Comparison of ENCODE assay signal across 29 mouse cellular contexts in the genomic region with DNA sequence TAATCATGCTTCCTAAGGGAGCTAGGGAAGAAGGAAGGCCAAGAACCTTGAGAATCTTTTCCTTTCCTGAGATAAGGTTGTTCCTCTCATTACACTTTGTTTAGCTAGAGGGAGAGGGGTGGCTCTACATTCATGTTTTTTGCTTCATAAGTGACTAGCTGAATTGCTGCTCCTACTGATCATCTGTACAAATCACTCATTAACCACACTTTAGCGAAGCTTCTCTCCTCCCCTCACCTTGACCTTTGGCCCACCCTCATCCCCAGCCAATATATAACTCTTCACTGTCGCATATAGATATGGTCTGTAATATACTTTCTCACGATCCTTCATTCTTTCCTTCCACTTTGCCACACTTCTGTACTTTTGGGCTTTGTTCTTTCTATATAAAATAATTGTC.
DNase-seq lines count a peak whose midpoint lies in the region; ATAC-seq and TF ChIP-seq lines count a peak whose summit lies in the region.
"Had no signal": no experiment of that assay in that cellular context is flagged by ENCODE, and none has a peak within 500 bp of the region (broad histone marks: within the 10 kb centered on the region; RNA-seq: fewer than 3 reads in every experiment).

No protein-coding gene starts in this region.

- no peak overlapping the region for H3K4me3 ChIP-seq in intestine, embryonic 15.5 days (replicated peaks)
- no peak overlapping the region for H3K4me3 ChIP-seq in intestine, postnatal 0 days (ENCODE audit: low read depth, low read length)
- H3K4me3 ChIP-seq in liver, adult 2 months (ENCODE audit: insufficient read depth, low read depth, low read length) = no peak overlapping the region
- no peak overlapping the region for H3K4me3 ChIP-seq in liver, embryonic 12.5 days
- no peak overlapping the region for H3K4me3 ChIP-seq in midbrain, embryonic 12.5 days
- H3K4me3 ChIP-seq in midbrain, embryonic 16.5 days (ENCODE audit: low read depth, low read length) = no peak overlapping the region
- no peak overlapping the region for H3K4me3 ChIP-seq in intestine, embryonic 16.5 days (ENCODE audit: low read length)
- H3K4me3 ChIP-seq: embryonic facial prominence, embryonic 12.5 days; embryonic facial prominence, embryonic 15.5 days; forebrain, embryonic 12.5 days; forebrain, embryonic 15.5 days; heart, adult 2 months; heart, embryonic 10.5 days; heart, embryonic 13.5 days had no signal

- H3K36me3 ChIP-seq in intestine, embryonic 15.5 days = no peaks in the 10 kb centered on the region
- no peaks in the 10 kb centered on the region for H3K36me3 ChIP-seq in intestine, postnatal 0 days (ENCODE audit: control insufficient read depth, insufficient read depth)
- no peaks in the 10 kb centered on the region for H3K36me3 ChIP-seq in liver, adult 2 months (ENCODE audit: control insufficient read depth, insufficient read depth, low read length)
- no peaks in the 10 kb centered on the region for H3K36me3 ChIP-seq in liver, embryonic 12.5 days
- H3K36me3 ChIP-seq in midbrain, embryonic 12.5 days = no peaks in the 10 kb centered on the region
- no peaks in the 10 kb centered on the region for H3K36me3 ChIP-seq in midbrain, embryonic 16.5 days (ENCODE audit: control insufficient read depth, insufficient read depth, low read length)
- no peaks in the 10 kb centered on the region for H3K36me3 ChIP-seq in intestine, embryonic 16.5 days (ENCODE audit: control insufficient read depth, insufficient read depth, low read length)
- H3K36me3 ChIP-seq: embryonic facial prominence, embryonic 12.5 days; embryonic facial prominence, embryonic 15.5 days; forebrain, embryonic 12.5 days; forebrain, embryonic 15.5 days; G1E; heart, embryonic 10.5 days; heart, embryonic 13.5 days had no signal

- H3K27ac ChIP-seq in intestine, embryonic 15.5 days = no peak overlapping the region
- H3K27ac ChIP-seq in intestine, postnatal 0 days (ENCODE audit: low read depth, low read length) = no peak overlapping the region
- no peak overlapping the region for H3K27ac ChIP-seq in liver, adult 2 months (replicated peaks; ENCODE audit: insufficient read depth, low read depth, low read length)
- H3K27ac ChIP-seq in liver, embryonic 12.5 days = no peak overlapping the region
- peak overlapping the region; percentile 43; the same call in 1 of the 2 replicates for H3K27ac ChIP-seq in midbrain, embryonic 12.5 days (replicated peaks)
- no peak overlapping the region for H3K27ac ChIP-seq in midbrain, embryonic 16.5 days (ENCODE audit: low read length)
- H3K27ac ChIP-seq in intestine, embryonic 16.5 days (ENCODE audit: low read length) = no peak overlapping the region
- H3K27ac ChIP-seq: embryonic facial prominence, embryonic 12.5 days; embryonic facial prominence, embryonic 15.5 days; forebrain, embryonic 12.5 days; forebrain, embryonic 15.5 days; heart, adult 2 months; heart, embryonic 10.5 days; heart, embryonic 13.5 days; hindbrain, embryonic 14.5 days had no signal

- 51% methylated on average over 3 of the region's 3 CpGs for WGBS in intestine, embryonic 15.5 days
- WGBS in intestine, postnatal 0 days = 39% methylated on average over 3 of the region's 3 CpGs
- 40% methylated on average over 3 of the region's 3 CpGs for WGBS in liver, adult 2 months
- 44% methylated on average over 3 of the region's 3 CpGs for WGBS in liver, embryonic 12.5 days (ENCODE audit: insufficient replicate concordance)
- WGBS in midbrain, embryonic 12.5 days = 85% methylated on average over 3 of the region's 3 CpGs
- 88% methylated on average over 3 of the region's 3 CpGs for whole genome bisulfite sequencing in midbrain, embryonic 16.5 days
- 52% methylated on average over 3 of the region's 3 CpGs for WGBS in intestine, embryonic 16.5 days

- H3K79me2 ChIP-seq in liver, adult 2 months (ENCODE audit: control insufficient read depth, insufficient read depth, low read length) = no peaks in the 10 kb centered on the region

- H3K27me3 ChIP-seq in intestine, embryonic 15.5 days (replicated peaks) = no peaks in the 10 kb centered on the region
- no peaks in the 10 kb centered on the region for H3K27me3 ChIP-seq in intestine, postnatal 0 days (replicated peaks; ENCODE audit: control insufficient read depth, insufficient read depth, low read length)
- H3K27me3 ChIP-seq in liver, adult 2 months (ENCODE audit: control insufficient read depth, insufficient read depth, low read length) = no peaks in the 10 kb centered on the region
- no peaks in the 10 kb centered on the region for H3K27me3 ChIP-seq in liver, embryonic 12.5 days (replicated peaks)
- no peaks in the 10 kb centered on the region for H3K27me3 ChIP-seq in midbrain, embryonic 12.5 days
- no peaks in the 10 kb centered on the region for H3K27me3 ChIP-seq in midbrain, embryonic 16.5 days (ENCODE audit: control insufficient read depth, insufficient read depth, low read depth, low read length)
- H3K27me3 ChIP-seq in intestine, embryonic 16.5 days (replicated peaks; ENCODE audit: control insufficient read depth, insufficient read depth, low read length) = no peaks in the 10 kb centered on the region
- H3K27me3 ChIP-seq: CH12.LX; embryonic facial prominence, embryonic 12.5 days; embryonic facial prominence, embryonic 15.5 days; forebrain, embryonic 15.5 days; heart, embryonic 13.5 days had no signal

- no peaks in the 10 kb centered on the region for H3K9me3 ChIP-seq in intestine, embryonic 15.5 days
- H3K9me3 ChIP-seq in intestine, postnatal 0 days (ENCODE audit: control insufficient read depth) = no peaks in the 10 kb centered on the region
- H3K9me3 ChIP-seq in liver, embryonic 12.5 days (replicated peaks) = no peaks in the 10 kb centered on the region
- no peaks in the 10 kb centered on the region for H3K9me3 ChIP-seq in midbrain, embryonic 12.5 days
- H3K9me3 ChIP-seq in midbrain, embryonic 16.5 days (replicated peaks; ENCODE audit: control insufficient read depth, low read length, poor library complexity, severe bottlenecking) = no peaks in the 10 kb centered on the region
- no peaks in the 10 kb centered on the region for H3K9me3 ChIP-seq in intestine, embryonic 16.5 days (ENCODE audit: control insufficient read depth, low read length)
- H3K9me3 ChIP-seq: embryonic facial prominence, embryonic 12.5 days; embryonic facial prominence, embryonic 15.5 days; forebrain, embryonic 12.5 days; forebrain, embryonic 15.5 days; G1E; heart, embryonic 10.5 days; heart, embryonic 13.5 days had no signal

- no peak overlapping the region for H3K4me2 ChIP-seq in intestine, embryonic 15.5 days (replicated peaks)
- H3K4me2 ChIP-seq in intestine, postnatal 0 days (replicated peaks; ENCODE audit: low read depth) = no peak overlapping the region
- no peak overlapping the region for H3K4me2 ChIP-seq in liver, embryonic 12.5 days
- H3K4me2 ChIP-seq in midbrain, embryonic 12.5 days (replicated peaks) = no peak overlapping the region
- H3K4me2 ChIP-seq in midbrain, embryonic 16.5 days (ENCODE audit: low read length) = no peak overlapping the region
- H3K4me2 ChIP-seq in intestine, embryonic 16.5 days (ENCODE audit: low read depth, low read length) = no peak overlapping the region
- H3K4me2 ChIP-seq: embryonic facial prominence, embryonic 12.5 days; embryonic facial prominence, embryonic 15.5 days; forebrain, embryonic 12.5 days; forebrain, embryonic 15.5 days; heart, embryonic 13.5 days; hindbrain, embryonic 14.5 days had no signal

- H3K4me1 ChIP-seq in intestine, embryonic 15.5 days (replicated peaks) = no peaks in the 10 kb centered on the region
- H3K4me1 ChIP-seq in intestine, postnatal 0 days (replicated peaks; ENCODE audit: control insufficient read depth, insufficient read depth, low read length) = no peaks in the 10 kb centered on the region
- H3K4me1 ChIP-seq in liver, adult 2 months (ENCODE audit: control insufficient read depth, insufficient read depth, low read length) = no peaks in the 10 kb centered on the region; the same call in 1 of the 2 replicates
- no peaks in the 10 kb centered on the region for H3K4me1 ChIP-seq in liver, embryonic 12.5 days
- peaks cover 13% of the 10 kb centered on the region for H3K4me1 ChIP-seq in midbrain, embryonic 12.5 days
- H3K4me1 ChIP-seq in midbrain, embryonic 16.5 days (ENCODE audit: control insufficient read depth, insufficient read depth, low read length) = peaks cover 7% of the 10 kb centered on the region
- no peaks in the 10 kb centered on the region; the same call in 1 of the 2 replicates for H3K4me1 ChIP-seq in intestine, embryonic 16.5 days (ENCODE audit: control insufficient read depth, insufficient read depth, low read length)
- H3K4me1 ChIP-seq: embryonic facial prominence, embryonic 12.5 days; embryonic facial prominence, embryonic 15.5 days; heart, embryonic 10.5 days; heart, embryonic 13.5 days had no signal

- DNase-seq in liver, adult 2 months (ENCODE audit: extremely low read depth, low read depth, low spot score) = peak; percentile 7
- DNase-seq: adrenal gland, postnatal 10 days; adrenal gland, postnatal 36 days; B cell, adult 2 months; cerebellum, adult 11 months; cerebellum, adult 2 months; cerebellum, adult 9-11 months; cerebellum, postnatal 25 days; gastrocnemius, postnatal 10 days; gastrocnemius, postnatal 36 days; heart, adult 2 months; heart, postnatal 14 days; heart, postnatal 4 days had no signal

- no peak for TF ChIP-seq POLR2A in liver, adult 2 months (IDR thresholded peaks at IDR 0.05; ENCODE audit: extremely low read depth, insufficient read depth, low read length)

- TF ChIP-seq CTCF in intestine, postnatal 0 days (IDR thresholded peaks at IDR 0.05; ENCODE audit: low read depth) = no peak
- TF ChIP-seq CTCF in liver, adult 2 months (IDR thresholded peaks at IDR 0.05; ENCODE audit: low read depth, low read length) = no peak

- ATAC-seq in intestine, embryonic 15.5 days = peak; percentile 67
- no peak for ATAC-seq in intestine, postnatal 0 days
- no peak for ATAC-seq in liver, embryonic 12.5 days
- no peak for ATAC-seq in midbrain, embryonic 12.5 days (ENCODE audit: low FRiP score, low read depth)
- ATAC-seq in midbrain, embryonic 16.5 days = no peak
- peak; percentile 77 for ATAC-seq in intestine, embryonic 16.5 days
- ATAC-seq: forebrain, embryonic 15.5 days; Patski had no signal

- H3K9ac ChIP-seq in intestine, embryonic 15.5 days = no peak overlapping the region
- no peak overlapping the region for H3K9ac ChIP-seq in intestine, postnatal 0 days (ENCODE audit: low read depth, low read length)
- no peak overlapping the region for H3K9ac ChIP-seq in liver, adult 2 months (ENCODE audit: low read depth, low read length)
- H3K9ac ChIP-seq in liver, embryonic 12.5 days = no peak overlapping the region
- H3K9ac ChIP-seq in midbrain, embryonic 12.5 days (replicated peaks) = no peak overlapping the region
- no peak overlapping the region for H3K9ac ChIP-seq in midbrain, embryonic 16.5 days (ENCODE audit: low read depth, low read length)
- no peak overlapping the region for H3K9ac ChIP-seq in intestine, embryonic 16.5 days (ENCODE audit: low read depth, low read length)
- H3K9ac ChIP-seq: embryonic facial prominence, embryonic 12.5 days; embryonic facial prominence, embryonic 15.5 days; forebrain, embryonic 12.5 days; forebrain, embryonic 15.5 days; heart, embryonic 13.5 days; hindbrain, embryonic 14.5 days had no signal

Comparison
In these comparisons a context has a peak if more than half of its experiments do, and no peak if none do; other contexts are left out.
1. ATAC-seq: peak in intestine, embryonic 15.5 days (single experiment) and intestine, embryonic 16.5 days (single experiment); none in intestine, postnatal 0 days (single experiment), liver, embryonic 12.5 days (single experiment), midbrain, embryonic 12.5 days (single experiment) and midbrain, embryonic 16.5 days (single experiment).